Mouse (Mus musculus) ES-Bruce4 (cell line): ENCODE measurements around the gene Scmh1.

Experiments used
- CTCF ChIP-seq: IDR thresholded peaks from one replicate; pipeline ENCODE4 v1.8.1; 2011; ENCODE audit warnings: low read depth, low read length
- EP300 ChIP-seq: IDR thresholded peaks from 2 replicates; pipeline ENCODE4 v1.6.1; 2011; ENCODE audit warnings: low read depth, low read length; ENCODE audit not compliant: insufficient read depth
- POLR2A ChIP-seq: IDR thresholded peaks from one replicate; pipeline ENCODE4 v1.8.1; 2011; ENCODE audit warnings: low read length; ENCODE audit not compliant: insufficient read depth

GRCm38 (mm10) chr4:120365456-120365855 lies 39.6 kb upstream of the Scmh1 start:
- TF ChIP-seq CTCF (no peak), POLR2A (no peak), EP300 (no peak)
